Comparison of ENCODE assay signal across 8 mouse cellular contexts in genomic region chr10:29148076-29148475, GRCm38 (mm10). TPM values are rescaled to one million over a fixed set of nuclear protein-coding genes. Genes with fewer than 3 reads are reported as not detected.
DNase-seq lines count a peak whose midpoint lies in the region; ATAC-seq and TF ChIP-seq lines count a peak whose summit lies in the region.

No protein-coding gene starts in this region.

- ATAC-seq in embryonic facial prominence, embryonic 13.5 days (ENCODE audit: insufficient number of reproducible peaks, insufficient read depth, low FRiP score, low TSS enrichment, low read depth), result no peak
- ATAC-seq in intestine, postnatal 0 days, result no peak
- no peak for ATAC-seq in midbrain, embryonic 13.5 days

- peaks cover 63% of the 10 kb centered on the region for H3K27me3 ChIP-seq in embryonic facial prominence, embryonic 13.5 days
- H3K27me3 ChIP-seq in intestine, postnatal 0 days (replicated peaks; ENCODE audit: control insufficient read depth, insufficient read depth, low read length), result peaks cover 35% of the 10 kb centered on the region
- H3K27me3 ChIP-seq in midbrain, embryonic 13.5 days, result no peaks in the 10 kb centered on the region

- no peaks in the 10 kb centered on the region for H3K9me3 ChIP-seq in embryonic facial prominence, embryonic 13.5 days
- H3K9me3 ChIP-seq in intestine, postnatal 0 days (ENCODE audit: control insufficient read depth), result no peaks in the 10 kb centered on the region
- H3K9me3 ChIP-seq in midbrain, embryonic 13.5 days, result no peaks in the 10 kb centered on the region

- intact Hi-C loops in heart, postnatal 36 days (cut with DNase I), result no loop called here

- H3K4me2 ChIP-seq in embryonic facial prominence, embryonic 13.5 days, result peak overlapping the region; percentile 99
- peak overlapping the region; percentile 87 for H3K4me2 ChIP-seq in intestine, postnatal 0 days (replicated peaks; ENCODE audit: low read depth)
- H3K4me2 ChIP-seq in midbrain, embryonic 13.5 days (replicated peaks), result peak overlapping the region; percentile 86

- no peak overlapping the region for H3K9ac ChIP-seq in embryonic facial prominence, embryonic 13.5 days
- H3K9ac ChIP-seq in intestine, postnatal 0 days (ENCODE audit: low read depth, low read length), result no peak overlapping the region
- peak overlapping the region; percentile 95 for H3K9ac ChIP-seq in midbrain, embryonic 13.5 days (replicated peaks)

- no peaks in the 10 kb centered on the region for H3K36me3 ChIP-seq in embryonic facial prominence, embryonic 13.5 days
- H3K36me3 ChIP-seq in intestine, postnatal 0 days (ENCODE audit: control insufficient read depth, insufficient read depth), result no peaks in the 10 kb centered on the region
- peaks cover 23% of the 10 kb centered on the region for H3K36me3 ChIP-seq in midbrain, embryonic 13.5 days

- no peak for TF ChIP-seq CTCF in intestine, postnatal 0 days (IDR thresholded peaks at IDR 0.05; ENCODE audit: low read depth)

- WGBS in embryonic facial prominence, embryonic 13.5 days, result 1% methylated on average over 21 of the region's 21 CpGs
- 8% methylated on average over 21 of the region's 21 CpGs for WGBS in intestine, postnatal 0 days
- WGBS in midbrain, embryonic 13.5 days, result 2% methylated on average over 21 of the region's 21 CpGs

- H3K27ac ChIP-seq in embryonic facial prominence, embryonic 13.5 days, result no peak overlapping the region
- H3K27ac ChIP-seq in intestine, postnatal 0 days (ENCODE audit: low read depth, low read length), result no peak overlapping the region
- peak overlapping the region; percentile 96 for H3K27ac ChIP-seq in midbrain, embryonic 13.5 days

- peak overlapping the region; percentile 61 for H3K4me3 ChIP-seq in embryonic facial prominence, embryonic 13.5 days
- H3K4me3 ChIP-seq in intestine, postnatal 0 days (ENCODE audit: low read depth, low read length), result no peak overlapping the region
- H3K4me3 ChIP-seq in midbrain, embryonic 13.5 days (replicated peaks), result peak overlapping the region; percentile 86

- peaks cover 27% of the 10 kb centered on the region for H3K4me1 ChIP-seq in embryonic facial prominence, embryonic 13.5 days
- no peaks in the 10 kb centered on the region for H3K4me1 ChIP-seq in intestine, postnatal 0 days (replicated peaks; ENCODE audit: control insufficient read depth, insufficient read depth, low read length)
- H3K4me1 ChIP-seq in midbrain, embryonic 13.5 days (replicated peaks), result peaks cover 42% of the 10 kb centered on the region

- DNase-seq in thymus, postnatal 4 days, result peak; percentile 3
- DNase-seq in thymus, adult 18-20 months, result no peak
- no peak for DNase-seq in spleen, postnatal 10 days (ENCODE audit: low spot score in 2 of 2)
- no peak for DNase-seq in Muller cell, postnatal 12 days (ENCODE audit: inconsistent ontology term)
- DNase-seq in heart, postnatal 36 days, result no peak

RNA-seq across cellular contexts. Expression of gene Soga3, which starts 4.4 kb away (rescaled TPM):
- polyA plus RNA-seq in embryonic facial prominence, embryonic 13.5 days (2015; fragmentation: Nextera tagmentation; extraction: Ambion mirVana), result 3.8 and 9.0 TPM in 2 replicates
- polyA plus RNA-seq in intestine, postnatal 0 days (2015; fragmentation: Nextera tagmentation; extraction: Ambion mirVana), result 2.2 and 2.7 TPM in 2 replicates
- 89.9 and 96.3 TPM in 2 replicates for polyA plus RNA-seq in midbrain, embryonic 13.5 days (2015; fragmentation: Nextera tagmentation; extraction: Ambion mirVana)
- not detected for total RNA-seq in heart, postnatal 36 days (2021)

RNA-seq across cellular contexts. Expression of gene Gm49353, which starts 50.7 kb away (rescaled TPM):
- polyA plus RNA-seq in embryonic facial prominence, embryonic 13.5 days (2015; fragmentation: Nextera tagmentation; extraction: Ambion mirVana), result 0.98 and 2.1 TPM in 2 replicates
- polyA plus RNA-seq in intestine, postnatal 0 days (2015; fragmentation: Nextera tagmentation; extraction: Ambion mirVana), result 0.25 TPM in 2 replicates
- 11.5 and 14.3 TPM in 2 replicates for polyA plus RNA-seq in midbrain, embryonic 13.5 days (2015; fragmentation: Nextera tagmentation; extraction: Ambion mirVana)
- total RNA-seq in heart, postnatal 36 days (2021), result not detected
